Mouse (Mus musculus): Measurements from ENCODE around the gene Prkag1. TPM values are rescaled to one million over a fixed set of nuclear protein-coding genes. Genes with fewer than 3 reads are reported as not detected.

The Prkag1 gene
- polyA plus RNA-seq, 1 experiment from 2014 or later, result 79.5 TPM

GRCm38 (mm10) chr15:98853161-98853937 lies 22.0 kb upstream of the Prkag1 start:
- Histone ChIP-seq H3K4me2 (ENCODE audit: low read length) (no peak overlapping the region), H3K27me3 (replicated peaks; ENCODE audit: control insufficient read depth, insufficient read depth, low read length) (no peaks in the 10 kb centered on the region), H3K4me3 (replicated peaks; ENCODE audit: low read length) (no peak overlapping the region), H3K36me3 (ENCODE audit: control insufficient read depth, insufficient read depth) (peaks cover 69% of the 10 kb centered on the region), H3K9ac (replicated peaks; ENCODE audit: low read depth, low read length) (no peak overlapping the region), H3K27ac (ENCODE audit: low read length) (no peak overlapping the region), H3K9me3 (ENCODE audit: control insufficient read depth, low read length) (no peaks in the 10 kb centered on the region), H3K4me1 (replicated peaks; ENCODE audit: control insufficient read depth, insufficient read depth, low read length) (no peaks in the 10 kb centered on the region)
- ATAC-seq, result no peak
- 92% methylated on average over 28 of the region's 28 CpGs for WGBS

DNA sequence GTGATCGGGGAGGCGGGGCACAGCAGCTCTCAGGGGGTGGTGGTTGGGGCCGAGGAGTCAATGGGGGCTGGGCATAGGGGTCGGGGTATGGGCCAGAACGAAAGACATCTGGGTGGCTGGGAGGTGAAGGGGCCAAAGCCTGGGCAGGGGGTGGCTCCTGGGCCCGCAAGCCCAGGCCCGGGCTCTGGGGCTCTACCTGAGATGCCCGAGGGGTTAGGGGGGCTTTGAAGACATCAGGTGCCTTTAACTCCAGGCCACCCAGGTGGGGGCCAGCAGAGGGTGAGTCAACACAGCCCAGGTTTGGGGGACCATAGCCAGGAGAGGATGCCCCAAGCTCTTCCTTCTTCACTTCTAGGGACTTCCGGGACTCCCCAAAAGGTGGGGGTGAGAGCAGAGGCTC lies 21.4 kb upstream of the Prkag1 start:
- 96% methylated on average over 9 of the region's 9 CpGs for WGBS
- ATAC-seq, result no peak
- Histone ChIP-seq H3K4me2 (ENCODE audit: low read length) (no peak overlapping the region), H3K9ac (replicated peaks; ENCODE audit: low read depth, low read length) (no peak overlapping the region), H3K27ac (ENCODE audit: low read length) (no peak overlapping the region), H3K4me1 (replicated peaks; ENCODE audit: control insufficient read depth, insufficient read depth, low read length) (no peaks in the 10 kb centered on the region), H3K27me3 (replicated peaks; ENCODE audit: control insufficient read depth, insufficient read depth, low read length) (no peaks in the 10 kb centered on the region), H3K4me3 (replicated peaks; ENCODE audit: low read length) (no peak overlapping the region), H3K36me3 (ENCODE audit: control insufficient read depth, insufficient read depth) (peaks cover 66% of the 10 kb centered on the region), H3K9me3 (ENCODE audit: control insufficient read depth, low read length) (no peaks in the 10 kb centered on the region)

DNA sequence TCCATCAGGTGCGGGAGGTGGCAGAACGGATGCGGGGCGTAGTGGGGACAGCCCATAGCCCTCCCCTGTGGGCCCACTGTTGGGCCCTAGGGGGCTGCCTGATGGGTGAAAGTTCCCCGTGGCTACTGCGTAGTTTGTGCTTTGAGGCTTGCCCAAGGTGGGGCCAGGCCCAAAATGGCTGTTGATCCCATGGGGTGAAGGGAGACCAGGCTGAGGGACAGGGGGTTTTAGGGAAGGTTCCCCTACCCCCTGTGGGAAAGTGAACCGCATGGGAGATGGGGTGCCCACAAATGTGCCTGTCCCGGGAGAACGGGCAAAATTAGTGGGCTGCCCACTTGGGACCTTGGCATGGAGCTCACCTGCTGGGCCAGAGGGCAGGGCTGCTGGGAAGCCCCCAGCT lies 20.8 kb upstream of the Prkag1 start:
- no peak overlapping the region for H3K27ac ChIP-seq (ENCODE audit: low read length)
- ATAC-seq, result no peak
- H3K4me3 ChIP-seq (replicated peaks; ENCODE audit: low read length), result no peak overlapping the region
- peaks cover 66% of the 10 kb centered on the region for H3K36me3 ChIP-seq (ENCODE audit: control insufficient read depth, insufficient read depth)
- H3K9ac ChIP-seq (replicated peaks; ENCODE audit: low read depth, low read length), result no peak overlapping the region
- WGBS, result 95% methylated on average over 9 of the region's 9 CpGs
- no peaks in the 10 kb centered on the region for H3K4me1 ChIP-seq (replicated peaks; ENCODE audit: control insufficient read depth, insufficient read depth, low read length)
- no peaks in the 10 kb centered on the region for H3K9me3 ChIP-seq (ENCODE audit: control insufficient read depth, low read length)
- H3K27me3 ChIP-seq (replicated peaks; ENCODE audit: control insufficient read depth, insufficient read depth, low read length), result no peaks in the 10 kb centered on the region
- no peak overlapping the region for H3K4me2 ChIP-seq (ENCODE audit: low read length)

GRCm38 (mm10) chr15:98851229-98851818 lies 20.0 kb upstream of the Prkag1 start:
- no peaks in the 10 kb centered on the region for H3K4me1 ChIP-seq (replicated peaks; ENCODE audit: control insufficient read depth, insufficient read depth, low read length)
- ATAC-seq, result no peak
- 90% methylated on average over 21 of the region's 21 CpGs for WGBS

GRCm38 (mm10) chr15:98850668-98851067 lies 19.3 kb upstream of the Prkag1 start:
- Histone ChIP-seq H3K36me3 (ENCODE audit: control insufficient read depth, insufficient read depth) (peaks cover 68% of the 10 kb centered on the region), H3K9ac (replicated peaks; ENCODE audit: low read depth, low read length) (no peak overlapping the region), H3K27me3 (replicated peaks; ENCODE audit: control insufficient read depth, insufficient read depth, low read length) (no peaks in the 10 kb centered on the region), H3K4me1 (replicated peaks; ENCODE audit: control insufficient read depth, insufficient read depth, low read length) (no peaks in the 10 kb centered on the region), H3K4me3 (replicated peaks; ENCODE audit: low read length) (no peak overlapping the region), H3K9me3 (ENCODE audit: control insufficient read depth, low read length) (no peaks in the 10 kb centered on the region), H3K27ac (ENCODE audit: low read length) (no peak overlapping the region), H3K4me2 (ENCODE audit: low read length) (no peak overlapping the region)
- 90% methylated on average over 14 of the region's 14 CpGs for WGBS
- ATAC-seq, result no peak

More at GRCm38 (mm10) chr15:98851229-98851818, 20.0 kb upstream of the Prkag1 start:
- Histone ChIP-seq H3K9ac (replicated peaks; ENCODE audit: low read depth, low read length) (no peak overlapping the region), H3K9me3 (ENCODE audit: control insufficient read depth, low read length) (no peaks in the 10 kb centered on the region), H3K36me3 (ENCODE audit: control insufficient read depth, insufficient read depth) (peaks cover 68% of the 10 kb centered on the region), H3K27me3 (replicated peaks; ENCODE audit: control insufficient read depth, insufficient read depth, low read length) (no peaks in the 10 kb centered on the region), H3K4me3 (replicated peaks; ENCODE audit: low read length) (no peak overlapping the region), H3K4me2 (ENCODE audit: low read length) (no peak overlapping the region), H3K27ac (ENCODE audit: low read length) (no peak overlapping the region)

- no peaks in the 10 kb centered on the region for H3K4me1 ChIP-seq (replicated peaks; ENCODE audit: control insufficient read depth, insufficient read depth, low read length)
- no peaks in the 10 kb centered on the region for H3K27me3 ChIP-seq (replicated peaks; ENCODE audit: control insufficient read depth, insufficient read depth, low read length)
- no peak overlapping the region for H3K4me3 ChIP-seq (replicated peaks; ENCODE audit: low read length)
- H3K9ac ChIP-seq (replicated peaks; ENCODE audit: low read depth, low read length), result no peak overlapping the region
- H3K27ac ChIP-seq (ENCODE audit: low read length), result no peak overlapping the region
- no peak for ATAC-seq
- H3K36me3 ChIP-seq (ENCODE audit: control insufficient read depth, insufficient read depth), result peaks cover 70% of the 10 kb centered on the region
- WGBS, result 89% methylated on average over 16 of the region's 16 CpGs
- no peak overlapping the region for H3K4me2 ChIP-seq (ENCODE audit: low read length)
- no peaks in the 10 kb centered on the region for H3K9me3 ChIP-seq (ENCODE audit: control insufficient read depth, low read length)
These were observed 18.8 kb upstream of the Prkag1 start for GRCm38 (mm10) chr15:98849956-98850600.

DNA sequence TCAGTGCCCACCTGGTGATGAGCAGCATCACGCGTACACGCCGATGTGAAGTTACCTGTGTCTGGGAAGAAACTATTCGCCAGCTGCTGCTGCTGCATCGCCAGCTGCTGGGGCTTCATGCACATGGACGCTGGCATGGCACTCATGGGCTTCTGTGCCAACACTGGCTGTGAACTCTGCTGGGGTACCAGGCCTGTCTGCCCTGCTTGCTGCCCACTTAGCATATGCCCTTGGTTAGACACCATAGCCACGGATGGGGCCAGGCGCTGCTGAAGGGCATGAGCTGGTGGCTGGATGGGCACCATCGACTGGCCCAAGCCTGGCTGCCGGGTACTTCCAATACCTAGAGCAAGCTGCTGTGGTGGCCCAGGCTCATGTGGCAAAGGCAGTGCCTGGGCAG lies 17.8 kb upstream of the Prkag1 start:
- no peak for ATAC-seq

DNA sequence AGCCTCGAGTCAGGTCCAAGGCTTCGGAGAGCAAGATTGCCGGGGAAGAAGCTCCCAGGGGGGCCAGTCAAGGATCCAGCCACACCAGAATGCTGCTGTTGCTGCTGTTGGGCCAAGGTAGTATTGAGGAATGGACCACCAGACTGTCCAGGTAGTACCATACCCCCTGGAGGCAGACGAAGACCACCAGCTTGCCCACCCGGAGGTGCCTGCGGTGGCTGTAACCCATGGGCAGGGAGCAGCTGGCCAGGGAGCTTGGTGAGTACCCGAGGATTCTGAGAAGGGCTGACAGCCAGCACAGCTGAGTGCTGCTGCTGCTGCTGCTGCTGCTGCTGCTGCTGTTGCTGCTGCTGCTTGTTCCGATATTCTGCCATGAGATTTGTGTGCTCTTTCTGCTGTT lies 14.8 kb upstream of the Prkag1 start:
- Histone ChIP-seq H3K27ac (ENCODE audit: low read length) (no peak overlapping the region), H3K4me1 (replicated peaks; ENCODE audit: control insufficient read depth, insufficient read depth, low read length) (no peaks in the 10 kb centered on the region), H3K9ac (replicated peaks; ENCODE audit: low read depth, low read length) (no peak overlapping the region), H3K9me3 (ENCODE audit: control insufficient read depth, low read length) (no peaks in the 10 kb centered on the region), H3K4me2 (ENCODE audit: low read length) (no peak overlapping the region), H3K4me3 (replicated peaks; ENCODE audit: low read length) (no peak overlapping the region), H3K27me3 (replicated peaks; ENCODE audit: control insufficient read depth, insufficient read depth, low read length) (no peaks in the 10 kb centered on the region), H3K36me3 (ENCODE audit: control insufficient read depth, insufficient read depth) (peaks cover 66% of the 10 kb centered on the region)
- no peak for ATAC-seq
- 88% methylated on average over 8 of the region's 8 CpGs for WGBS

More for the DNA sequence above, 17.8 kb upstream of the Prkag1 start:
- Histone ChIP-seq H3K27me3 (replicated peaks; ENCODE audit: control insufficient read depth, insufficient read depth, low read length) (no peaks in the 10 kb centered on the region), H3K4me3 (replicated peaks; ENCODE audit: low read length) (no peak overlapping the region), H3K4me1 (replicated peaks; ENCODE audit: control insufficient read depth, insufficient read depth, low read length) (no peaks in the 10 kb centered on the region), H3K27ac (ENCODE audit: low read length) (no peak overlapping the region), H3K9ac (replicated peaks; ENCODE audit: low read depth, low read length) (no peak overlapping the region), H3K9me3 (ENCODE audit: control insufficient read depth, low read length) (no peaks in the 10 kb centered on the region), H3K4me2 (ENCODE audit: low read length) (no peak overlapping the region), H3K36me3 (ENCODE audit: control insufficient read depth, insufficient read depth) (peaks cover 66% of the 10 kb centered on the region)
- WGBS, result 95% methylated on average over 11 of the region's 11 CpGs

DNA sequence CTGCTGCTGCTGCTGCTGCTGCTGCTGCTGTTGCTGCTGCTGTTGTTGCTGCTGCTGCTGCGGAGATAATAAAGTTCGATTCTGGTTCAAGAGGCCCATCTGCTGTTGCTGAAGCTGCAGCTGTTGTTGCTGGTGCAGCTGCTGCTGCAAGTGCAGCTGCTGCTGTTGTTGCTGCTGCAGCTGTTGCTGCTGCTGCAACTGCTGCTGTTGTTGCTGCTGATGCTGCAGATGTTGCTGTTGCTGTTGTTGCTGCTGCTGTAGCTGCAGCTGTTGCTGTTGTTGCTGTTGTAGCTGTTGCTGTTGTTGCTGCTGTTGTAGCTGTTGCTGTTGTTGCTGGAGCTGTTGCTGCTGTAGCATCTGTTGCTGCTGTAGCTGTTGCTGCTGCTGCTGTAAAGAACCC lies 13.8 kb upstream of the Prkag1 start:
- Histone ChIP-seq H3K36me3 (ENCODE audit: control insufficient read depth, insufficient read depth) (peaks cover 67% of the 10 kb centered on the region), H3K4me1 (replicated peaks; ENCODE audit: control insufficient read depth, insufficient read depth, low read length) (no peaks in the 10 kb centered on the region), H3K27ac (ENCODE audit: low read length) (no peak overlapping the region), H3K27me3 (replicated peaks; ENCODE audit: control insufficient read depth, insufficient read depth, low read length) (no peaks in the 10 kb centered on the region), H3K4me3 (replicated peaks; ENCODE audit: low read length) (no peak overlapping the region), H3K9me3 (ENCODE audit: control insufficient read depth, low read length) (no peaks in the 10 kb centered on the region), H3K9ac (replicated peaks; ENCODE audit: low read depth, low read length) (no peak overlapping the region), H3K4me2 (ENCODE audit: low read length) (no peak overlapping the region)
- 95% methylated on average over 2 of the region's 2 CpGs for WGBS
- ATAC-seq, result no peak
